Mouse (Mus musculus): ENCODE measurements around the gene Dag1.
"Not testable (repeated sequence)": the region's sequence is repeated elsewhere in the genome, so short reads cannot be mapped to it uniquely, and the experiment has no call there.

Gene Dag1

DNA sequence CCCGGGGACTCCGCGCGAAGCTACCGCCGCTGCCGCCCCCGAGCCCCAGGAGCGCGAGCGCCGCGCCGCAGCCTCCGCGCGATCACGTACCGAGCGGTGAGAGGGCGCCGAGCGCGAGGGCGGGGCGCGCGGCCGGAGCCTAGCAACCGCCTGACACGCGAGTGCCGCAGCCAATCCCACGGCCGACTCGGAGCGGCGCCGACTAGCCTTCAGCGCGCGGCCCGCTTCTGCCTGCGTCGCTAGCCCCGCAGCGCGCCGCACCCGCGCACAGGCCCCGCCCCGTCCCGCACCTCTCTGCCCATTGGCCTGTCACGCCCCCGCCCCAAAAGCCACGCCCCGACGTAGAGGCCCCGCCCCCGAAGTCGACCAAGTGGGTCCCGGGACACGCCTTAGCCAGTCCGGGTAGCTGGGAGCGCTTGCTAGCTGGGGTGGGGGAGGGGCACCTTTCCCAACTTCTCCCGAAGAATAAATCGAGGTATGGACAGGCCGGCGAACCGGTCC is at the start of gene Dag1:
Gene Dag1, minus strand, starts transcription at position 269 of the 501 bp plus-strand sequence.
- peak; percentile 98 for DNase-seq

DNA sequence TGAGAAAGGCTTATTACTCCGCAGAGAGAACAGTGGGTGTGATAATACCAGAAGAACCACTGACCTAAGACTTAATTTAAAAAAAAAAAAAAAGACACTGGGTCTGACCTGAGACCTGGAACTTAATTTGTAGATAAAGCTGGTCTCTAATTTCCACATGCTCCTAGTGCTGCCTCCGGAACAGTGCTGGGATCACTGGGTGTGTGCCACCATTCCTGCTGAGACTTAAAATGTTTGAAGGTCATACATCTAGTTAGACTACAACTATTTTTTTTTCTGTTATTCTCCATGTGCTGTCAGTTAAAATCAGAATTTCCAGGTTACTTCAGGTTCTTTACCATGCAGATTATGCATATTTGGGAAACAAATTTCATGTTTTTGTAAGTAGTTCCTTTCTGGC is 44.4 kb upstream of the Dag1 start:
- DNase-seq: peak; percentile 41

DNA sequence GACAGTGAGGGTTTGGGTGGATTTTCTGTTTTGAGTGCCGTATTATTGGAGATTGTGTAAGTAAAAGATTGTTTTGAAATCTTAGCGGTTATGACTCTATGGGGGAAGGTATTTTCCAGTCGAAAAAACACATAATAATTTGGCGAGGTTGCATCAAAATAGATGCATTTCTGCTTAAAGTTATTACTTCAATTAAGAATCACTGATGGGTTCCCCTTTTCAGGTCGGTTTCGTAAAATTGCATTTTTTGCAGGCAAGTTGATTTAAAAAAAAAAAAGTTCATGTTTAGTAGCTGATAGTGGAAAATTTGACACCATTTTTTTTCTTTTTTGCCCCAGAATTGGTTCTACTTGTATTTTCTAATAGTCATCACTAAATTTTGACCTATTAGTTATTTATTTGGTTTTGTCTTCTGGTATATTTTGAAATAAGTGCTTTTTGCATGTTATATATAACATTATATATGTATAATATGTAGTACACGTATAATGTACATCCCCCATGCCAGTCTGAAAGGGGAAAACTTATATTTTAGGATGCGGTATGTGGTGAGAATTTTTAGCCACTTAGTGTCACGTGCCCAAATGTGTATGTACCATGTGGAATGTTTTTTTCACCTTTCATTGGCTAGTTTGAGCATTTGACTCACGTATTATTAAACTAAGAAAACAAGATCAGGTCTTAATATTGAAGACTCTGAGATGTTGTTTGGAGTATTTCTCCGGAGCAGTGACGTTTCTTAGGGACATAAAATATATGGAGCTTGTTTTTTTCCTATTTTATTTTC is 43.5 kb upstream of the Dag1 start:
- no peak for DNase-seq

DNA sequence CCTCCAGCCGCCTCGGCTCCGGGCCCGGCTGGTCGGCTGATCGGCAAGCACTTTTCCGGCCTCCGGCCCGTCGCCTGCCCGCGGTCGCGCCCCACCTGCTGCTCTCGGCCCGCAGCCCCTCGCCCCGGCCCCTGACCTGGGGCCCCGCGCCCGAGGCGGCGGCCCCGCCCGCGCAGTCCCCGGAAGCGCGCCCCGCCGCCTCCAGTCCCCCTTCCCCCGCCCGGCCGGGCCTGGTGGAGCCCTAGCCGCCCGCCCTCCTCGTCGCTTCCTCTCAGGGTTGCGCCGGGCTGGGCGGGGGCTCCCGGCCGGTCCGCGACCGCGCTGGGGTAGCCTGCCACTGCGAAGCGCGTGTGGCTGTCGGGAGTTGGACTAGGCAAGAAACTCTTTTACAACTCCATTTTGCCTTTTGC is 42.8 kb upstream of the Dag1 start:
- DNase-seq: peak; percentile 70

DNA sequence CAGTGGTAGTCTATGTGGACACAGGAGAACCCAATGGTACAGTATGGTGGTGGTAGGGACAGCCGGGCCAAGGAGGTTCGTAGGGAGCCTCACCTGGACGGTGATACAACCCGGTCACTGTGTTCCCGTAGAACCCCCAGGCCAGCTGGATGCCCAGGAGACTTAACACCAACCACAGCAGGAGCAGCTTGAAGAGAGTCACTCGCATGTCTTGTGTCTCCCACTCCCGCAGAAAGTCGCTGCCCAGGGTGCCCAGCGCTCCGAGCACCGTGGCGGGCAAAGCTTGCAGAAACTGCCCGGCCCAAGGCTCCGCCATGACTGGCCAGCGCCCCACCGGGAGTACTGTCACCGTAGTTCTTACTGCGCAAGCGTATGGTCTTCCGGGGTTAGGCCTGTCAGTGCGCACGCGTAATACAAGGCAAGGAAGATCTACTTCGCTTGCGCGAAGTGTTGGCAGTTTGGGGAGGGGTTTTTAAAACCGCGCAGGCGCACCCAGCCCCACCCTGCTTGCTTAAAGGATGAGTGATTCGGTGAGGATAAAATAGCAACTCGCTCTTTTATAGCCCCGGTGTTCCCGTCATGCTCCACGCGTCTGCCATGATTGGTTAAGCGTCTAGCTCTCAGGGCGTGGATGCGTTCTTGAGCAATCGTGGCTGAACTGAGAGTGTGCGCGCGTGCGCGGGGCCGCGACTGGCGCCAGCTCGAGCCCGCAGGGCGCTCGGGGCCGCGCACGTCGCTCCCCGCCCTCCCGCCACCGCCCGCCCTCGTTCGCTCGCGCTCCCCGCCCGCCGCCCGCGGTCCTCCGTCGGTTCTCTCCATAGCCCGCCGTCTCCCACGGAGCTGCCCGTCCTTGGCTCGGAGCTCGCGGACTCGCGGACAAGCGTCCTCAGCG is 42.1 kb upstream of the Dag1 start, which contains the start of the genes Rhoa and Tcta:
Gene Rhoa, plus strand, starts transcription at position 501 of the 892 bp plus-strand sequence.
Gene Tcta, minus strand, starts transcription at position 532 of the 892 bp plus-strand sequence.
- DNase-seq: peak; percentile 100

DNA sequence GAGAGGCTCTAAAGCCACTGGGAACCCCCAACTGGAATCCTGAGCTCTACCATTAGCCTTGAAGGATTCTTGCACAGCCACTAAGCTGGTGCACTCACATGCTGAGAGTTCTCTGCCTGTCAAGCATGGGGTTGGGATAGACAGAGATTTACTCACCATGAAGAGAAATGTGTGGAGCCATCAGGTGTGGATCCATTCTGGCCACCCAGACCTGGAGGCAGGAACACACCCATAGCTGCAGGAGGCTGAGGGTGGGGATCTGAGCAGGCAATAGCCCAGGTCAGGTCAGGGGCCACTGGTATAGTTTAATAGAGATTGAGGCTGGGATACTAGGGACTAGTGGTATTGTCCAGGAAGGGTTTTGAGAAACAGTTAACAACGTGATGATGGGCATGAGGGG is 41.4 kb upstream of the Dag1 start:
- DNase-seq: no peak

DNA sequence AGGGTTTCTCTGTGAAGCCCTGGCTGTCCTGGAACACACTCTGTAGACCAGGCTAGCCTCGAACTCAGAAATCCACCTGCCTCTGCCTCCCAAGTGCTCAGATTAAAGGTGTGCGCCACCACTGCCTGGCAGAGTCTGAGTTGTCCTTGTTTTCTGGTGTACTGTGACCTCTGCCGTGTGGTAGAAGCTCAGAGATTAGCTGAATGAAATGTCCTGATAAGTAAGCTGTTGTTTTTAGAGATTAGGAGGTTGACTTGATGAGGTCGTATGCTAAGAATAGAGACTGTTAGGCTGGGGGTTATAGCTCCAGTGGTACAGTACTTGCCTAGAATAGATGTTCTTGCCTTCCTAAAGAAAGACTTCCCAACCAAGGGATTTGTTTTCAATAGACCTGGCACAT is 41.0 kb upstream of the Dag1 start:
- no peak for DNase-seq

DNA sequence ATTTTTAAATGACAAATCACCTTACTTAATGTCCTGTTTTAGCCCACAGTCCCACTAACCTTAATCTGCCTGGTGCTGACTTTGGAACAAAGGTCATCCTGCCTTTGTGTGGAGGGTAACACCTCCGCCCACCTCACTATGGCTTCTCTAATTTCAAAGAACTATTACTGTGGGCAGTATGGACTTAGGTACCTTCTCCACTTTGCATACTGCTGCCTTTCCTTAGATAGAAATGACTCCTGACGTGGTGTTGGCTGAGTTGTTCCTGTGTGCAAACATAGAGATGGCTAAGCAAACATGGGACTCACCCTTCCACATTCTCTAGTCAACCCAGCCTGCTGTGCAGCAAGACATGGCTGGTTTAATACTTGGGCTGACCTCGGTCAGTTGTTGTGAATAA is 38.1 kb upstream of the Dag1 start:
- no peak for DNase-seq

DNA sequence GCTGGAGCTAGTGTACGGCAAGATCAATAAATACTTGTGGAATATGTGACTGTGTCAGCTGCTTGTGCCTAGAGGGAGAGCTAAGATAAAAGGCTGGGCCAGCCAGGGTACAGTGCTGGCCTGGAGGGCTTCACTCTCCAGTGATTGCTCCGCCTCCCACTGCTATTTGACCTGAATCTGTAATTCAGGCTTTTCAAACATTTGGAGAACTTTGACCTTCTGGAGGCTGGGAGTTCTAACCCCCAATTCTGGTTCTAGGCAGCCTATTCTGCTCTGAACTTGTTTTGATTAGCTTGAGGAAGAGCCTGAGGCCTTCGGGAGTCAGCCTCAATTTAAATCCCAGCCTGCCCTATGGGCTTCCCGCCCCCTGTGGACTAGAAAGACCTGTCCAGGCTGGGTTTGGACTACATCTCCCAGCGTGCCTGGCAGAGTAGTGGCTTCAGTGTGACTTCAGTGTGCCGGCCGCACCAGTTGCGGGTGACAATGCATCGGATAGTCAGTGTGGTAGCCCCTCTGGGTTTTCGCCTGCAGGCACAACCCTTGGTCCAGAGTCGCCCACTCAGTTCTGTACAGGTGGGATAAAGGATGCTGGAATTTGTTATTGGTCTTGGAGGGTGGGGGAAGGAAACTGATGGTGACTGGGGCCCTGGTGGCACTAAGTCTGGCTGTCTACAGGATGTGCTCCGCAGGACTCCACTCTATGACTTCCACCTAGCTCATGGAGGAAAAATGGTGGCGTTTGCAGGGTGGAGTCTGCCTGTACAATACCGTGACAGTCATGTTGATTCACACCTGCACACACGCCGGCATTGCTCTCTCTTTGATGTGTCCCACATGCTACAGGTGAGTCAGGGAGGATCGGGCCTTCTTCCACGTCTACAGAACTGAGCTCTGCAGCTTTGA is 32.9 kb upstream of the Dag1 start, which contains the start of gene Amt:
Gene Amt, plus strand, starts transcription at position 401 of the 903 bp plus-strand sequence.
- peak; percentile 96 for DNase-seq

DNA sequence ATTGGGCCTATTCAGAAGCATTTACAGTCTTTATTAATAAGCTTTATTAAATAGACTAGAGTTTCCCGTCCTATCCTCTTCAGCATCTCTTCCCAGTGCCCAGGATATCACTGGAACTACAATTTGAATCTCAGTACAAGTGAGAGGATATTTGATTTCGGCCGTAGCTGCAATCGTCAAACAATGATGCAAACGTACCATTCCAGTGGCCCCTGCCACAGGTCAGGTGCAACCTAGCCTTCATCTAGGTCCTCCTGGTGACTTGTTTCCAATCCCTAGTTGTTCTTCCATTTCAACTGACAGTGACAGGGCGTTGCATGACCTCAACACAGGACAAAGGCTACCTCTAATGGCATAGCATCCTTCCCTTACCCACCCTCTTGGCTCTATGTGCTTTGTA is 27.0 kb upstream of the Dag1 start:
- no peak for DNase-seq

DNA sequence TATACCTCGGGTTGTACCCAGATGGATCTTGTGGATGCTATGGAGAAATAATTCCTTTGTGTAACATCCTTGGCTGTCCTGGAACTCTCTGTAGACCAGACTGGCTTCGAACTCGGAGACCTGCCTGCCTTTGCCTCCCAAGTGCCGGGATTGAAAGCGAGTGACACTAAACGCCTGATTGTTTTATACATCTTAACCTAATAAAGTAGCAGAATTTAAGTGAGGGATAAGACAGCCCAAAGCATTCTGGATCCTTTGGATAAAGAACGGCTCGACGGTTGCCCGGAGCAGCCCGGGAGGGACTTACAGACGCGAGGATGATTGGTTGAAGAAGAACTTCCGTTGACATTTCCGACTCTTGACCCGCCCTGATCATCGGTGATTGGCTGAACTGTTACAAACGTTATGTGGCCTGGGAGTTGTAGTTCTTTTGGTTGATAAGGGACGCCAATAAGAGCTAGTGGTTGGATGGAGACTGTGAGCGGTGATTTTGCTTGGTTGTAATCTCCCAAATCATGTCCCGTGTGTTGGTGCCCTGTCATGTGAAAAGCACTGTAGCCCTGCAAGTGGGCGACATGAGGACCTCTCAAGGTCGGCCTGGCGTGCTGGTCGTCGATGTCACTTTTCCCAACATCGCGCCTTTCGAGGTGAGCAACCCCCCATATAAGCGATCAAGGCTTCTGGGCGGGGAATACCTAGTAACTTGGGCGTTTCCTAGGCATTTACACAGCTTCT is 26.4 kb upstream of the Dag1 start, which contains the start of gene Nicn1:
Gene Nicn1, plus strand, starts transcription at position 414 of the 735 bp plus-strand sequence.
- peak; percentile 98 for DNase-seq

DNA sequence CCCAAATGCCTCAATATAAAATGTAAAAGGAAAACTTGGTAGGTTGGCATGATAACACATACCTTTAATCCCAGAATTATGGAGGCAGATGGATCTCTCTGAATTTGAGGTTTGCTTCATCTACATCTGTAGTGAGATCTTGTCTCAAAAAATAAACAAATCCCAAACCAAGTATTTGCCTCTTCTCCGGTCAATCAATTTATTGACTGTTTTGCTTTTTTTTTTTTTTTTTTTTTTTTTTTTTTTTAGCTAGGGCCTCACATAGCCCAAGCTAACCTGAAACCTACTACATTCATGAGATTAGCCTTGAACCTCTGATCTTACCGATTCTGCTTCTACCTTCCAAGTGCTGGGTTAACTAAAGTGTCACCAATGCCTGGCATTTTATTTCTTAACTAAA is 25.6 kb upstream of the Dag1 start:
- DNase-seq: no peak

DNA sequence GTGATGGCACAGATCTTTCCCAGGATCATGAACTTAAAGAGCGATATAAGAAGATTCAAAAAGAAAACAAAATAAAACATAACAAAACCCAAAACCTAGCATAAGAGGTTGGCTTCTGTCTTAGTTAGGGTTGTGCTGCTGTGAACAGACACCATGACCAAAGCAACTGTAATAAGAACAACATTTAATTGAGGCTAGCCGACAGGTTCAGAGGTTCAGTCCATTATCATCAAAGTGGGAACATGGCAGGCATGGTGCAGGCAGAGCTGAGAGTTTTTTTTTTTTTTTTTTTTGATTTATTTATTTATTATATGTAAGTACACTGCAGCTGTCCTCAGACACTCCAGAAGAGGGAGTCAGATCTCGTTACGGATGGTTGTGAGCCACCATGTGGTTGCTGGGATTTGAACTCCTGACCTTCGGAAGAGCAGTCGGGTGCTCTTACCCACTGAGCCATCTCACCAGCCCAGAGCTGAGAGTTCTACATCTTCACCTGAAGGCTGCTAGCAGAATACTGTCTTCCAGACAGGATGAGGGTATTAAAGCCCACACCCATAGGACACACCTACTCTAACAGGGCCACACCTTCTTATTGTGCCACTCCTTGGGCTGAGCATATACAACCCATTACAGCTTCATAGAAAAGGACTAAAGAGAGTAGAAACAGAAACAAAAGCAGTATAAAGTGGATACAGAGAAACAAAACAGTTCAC is 23.9 kb upstream of the Dag1 start:
- not testable (repeated sequence) for DNase-seq

DNA sequence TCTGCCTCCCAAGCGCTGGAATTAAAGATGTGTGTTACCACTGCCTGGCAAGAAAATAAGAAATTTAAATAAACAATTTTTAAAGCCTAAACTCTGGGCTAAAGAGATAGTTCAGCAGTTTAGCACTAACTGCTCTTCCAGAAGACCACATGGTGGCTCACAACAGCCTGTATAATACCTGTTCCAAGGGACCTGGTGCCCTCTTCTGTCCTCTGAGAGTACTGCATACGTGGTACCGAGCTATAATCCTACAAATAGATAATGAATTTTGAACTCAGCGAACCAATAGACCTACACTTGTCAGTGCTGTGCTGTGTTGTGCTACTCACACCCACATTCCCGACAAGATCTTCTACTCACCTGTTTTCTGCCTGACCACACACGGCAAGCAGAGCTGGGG is 20.7 kb upstream of the Dag1 start:
- DNase-seq: peak; percentile 90

DNA sequence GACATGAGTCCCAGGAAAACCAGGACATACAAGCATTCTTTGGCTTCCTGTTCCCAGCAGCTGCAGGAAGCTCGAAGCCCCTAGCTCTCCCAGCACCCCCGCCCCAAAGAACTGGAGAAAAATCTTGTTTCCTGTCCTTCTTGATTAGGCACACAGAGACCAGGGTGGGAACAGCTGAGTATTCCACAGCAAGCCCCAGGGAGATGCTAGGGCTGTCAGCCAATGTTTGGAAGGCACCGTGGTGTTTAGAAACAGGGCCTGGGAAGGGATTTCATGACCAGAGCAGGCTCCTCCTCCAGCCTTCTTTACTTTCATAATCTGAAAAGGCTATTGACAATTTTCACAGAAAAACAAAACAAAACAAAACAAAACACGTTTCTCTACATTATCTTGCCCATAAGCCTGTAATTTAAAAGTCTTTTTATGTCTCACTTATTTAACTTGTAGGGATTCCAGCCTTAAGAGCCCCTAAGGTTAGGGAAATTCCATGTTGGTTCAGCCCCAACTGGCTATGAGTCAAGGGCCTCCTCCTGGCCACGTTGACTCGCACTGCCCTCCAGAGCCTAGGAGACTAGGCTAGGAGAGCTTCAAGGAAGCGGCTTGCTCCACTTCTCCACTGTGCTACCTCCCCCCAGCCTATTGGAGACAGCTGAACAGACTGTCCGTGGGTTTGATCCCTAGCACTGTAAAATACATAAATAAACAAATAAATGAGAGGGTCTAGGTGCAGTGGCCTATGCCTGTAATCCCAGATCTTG is 16.5 kb upstream of the Dag1 start:
- peak; percentile 77 for DNase-seq

DNA sequence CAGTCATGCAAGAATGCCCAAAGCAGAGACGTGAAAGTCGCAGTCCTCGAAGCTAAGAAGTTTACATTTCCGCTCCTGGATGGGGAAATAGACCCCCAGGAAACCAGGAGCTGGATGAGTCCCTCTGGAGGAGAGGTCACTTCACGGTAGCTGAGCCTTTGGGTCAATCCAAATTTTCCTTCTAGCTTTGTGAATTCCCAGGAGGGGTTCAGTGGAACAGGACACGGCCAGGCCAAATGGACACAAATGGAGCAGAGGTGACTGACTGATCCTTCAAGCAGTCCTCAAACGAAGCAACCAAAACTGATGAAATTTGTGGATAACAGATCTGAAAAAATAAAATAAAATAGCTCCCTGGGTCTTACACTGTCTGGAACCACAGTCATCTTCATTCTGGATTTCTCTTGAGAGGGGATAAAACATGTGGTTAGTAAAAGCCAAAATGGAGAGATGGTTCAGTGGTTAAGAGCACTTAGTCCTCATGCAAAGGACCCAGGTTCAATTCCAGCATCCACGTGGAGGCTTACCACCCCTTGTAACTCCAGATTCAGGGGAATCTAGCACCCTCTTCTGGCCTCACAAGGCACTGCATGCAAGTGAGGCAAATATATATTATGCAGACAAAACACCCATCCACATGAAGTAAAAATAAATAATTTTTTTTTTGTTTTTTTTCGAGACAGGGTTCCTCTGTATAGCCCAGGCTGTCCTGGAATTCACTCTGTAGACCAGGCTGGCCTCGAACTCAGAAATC is 15.1 kb upstream of the Dag1 start:
- peak; percentile 71 for DNase-seq

DNA sequence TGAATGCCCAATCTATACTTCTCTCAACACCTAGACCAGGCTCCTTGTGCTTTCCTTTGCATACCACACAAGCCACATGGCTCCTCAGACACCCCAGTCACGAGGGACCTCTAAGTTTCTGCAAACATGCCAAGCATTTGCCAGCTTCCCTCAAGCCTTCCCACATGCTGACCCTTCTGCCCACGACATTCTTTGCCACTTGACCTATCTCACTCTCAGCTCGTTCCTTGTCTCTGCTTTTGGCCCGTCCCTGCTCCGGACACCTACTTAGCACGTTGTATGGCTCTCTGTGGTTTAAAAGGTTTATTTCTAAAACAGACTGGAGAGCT is 11.5 kb upstream of the Dag1 start:
- no peak for DNase-seq

DNA sequence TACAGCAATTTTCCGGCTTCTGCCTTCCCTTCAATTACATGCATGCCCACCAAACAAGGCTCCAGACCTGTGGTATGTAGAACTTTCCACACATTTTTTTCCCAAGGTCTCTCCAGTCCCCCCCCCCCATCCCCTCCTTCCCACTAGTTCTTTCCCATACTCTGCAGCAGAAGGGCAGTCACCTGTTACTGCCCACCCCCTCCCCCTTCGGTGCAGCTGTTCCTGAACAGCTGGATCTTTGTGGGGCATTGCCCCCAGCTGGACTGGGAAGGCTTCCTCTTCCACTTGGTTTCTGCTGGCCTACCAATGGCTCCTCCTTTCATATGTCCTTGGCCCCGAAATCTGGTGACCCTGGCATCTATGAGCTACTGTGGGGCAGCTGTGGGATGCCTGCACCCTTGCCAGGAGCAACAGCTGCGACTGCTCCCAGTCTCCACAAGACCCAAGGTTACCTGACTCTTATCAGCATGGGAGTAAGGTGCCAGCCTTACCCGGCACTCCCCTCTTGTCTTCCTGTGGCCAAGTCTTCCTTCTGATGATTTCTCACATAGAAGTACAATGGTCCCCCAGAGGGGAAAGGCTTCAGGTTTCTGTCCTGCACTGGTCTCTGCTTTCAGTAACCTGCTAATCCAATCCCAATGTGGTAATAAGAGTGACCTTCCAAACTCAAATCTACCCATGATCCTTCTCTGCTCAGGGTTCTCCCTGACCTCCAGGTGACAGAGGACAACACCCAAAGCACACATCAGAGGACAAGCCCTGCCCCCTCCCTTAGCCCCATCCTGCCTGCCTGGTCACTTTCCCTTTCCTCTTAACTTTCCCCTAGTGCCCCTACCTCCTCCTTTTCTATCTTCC is 10.9 kb upstream of the Dag1 start:
- no peak for DNase-seq

DNA sequence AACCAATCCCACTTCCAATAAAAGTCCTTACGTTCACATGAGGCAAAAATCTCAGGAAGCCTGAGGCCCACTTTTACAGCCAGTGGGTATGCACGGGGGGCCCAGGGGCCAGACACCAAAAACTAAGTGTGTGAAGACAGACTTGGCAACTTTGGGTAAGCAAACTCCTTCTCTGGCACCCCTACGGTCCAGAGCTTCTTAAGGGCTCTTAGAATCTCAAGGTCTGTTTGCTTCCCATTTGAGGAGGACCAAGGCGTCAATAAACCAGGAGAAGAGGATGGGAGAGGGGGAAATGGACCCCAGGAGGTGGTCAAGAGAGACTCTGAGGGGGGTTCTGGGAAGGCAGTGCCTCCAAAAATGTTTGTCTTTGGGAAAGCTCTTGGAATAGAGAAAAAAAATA is 9.7 kb upstream of the Dag1 start:
- DNase-seq: no peak
